Mouse (Mus musculus) MEL (cell line): ENCODE data around the gene D17H6S53E. TPM values are rescaled to one million over a fixed set of nuclear protein-coding genes. Genes with fewer than 3 reads are reported as not detected.

Experiments used
- DNase-seq: peaks from one replicate; pipeline ENCODE4 v3.0.0; 2011; ENCODE audit warnings: low read depth, low spot score
- H3K27ac ChIP-seq: 2 replicates; pipeline ENCODE4 v1.5.1; 2012; ENCODE audit warnings: low read depth, mild to moderate bottlenecking, control low read depth, low read length, moderate library complexity; ENCODE audit not compliant: control insufficient read depth
- H3K27me3 ChIP-seq, 2 experiments: fragments of 150-350 bp in 1 of 2; sonication (generic) in 1 of 2; 2 replicates each; pipeline ENCODE4 v1.6.1; 2012; ENCODE audit warnings: low read length in 2 of 2, mild to moderate bottlenecking in 2 of 2, improper control_type of control experiment in 1 of 2, moderate library complexity in 1 of 2; ENCODE audit not compliant: insufficient read depth in 2 of 2, control insufficient read depth in 1 of 2
- H3K36me3 ChIP-seq, 2 experiments: 2 replicates each; pipeline ENCODE4 v1.6.1; 2012 to 2014; ENCODE audit warnings: low read length in 2 of 2, improper control_type of control experiment in 1 of 2, inconsistent platforms in 1 of 2, mild to moderate bottlenecking in 1 of 2; ENCODE audit not compliant: insufficient read depth in 2 of 2, control insufficient read depth in 1 of 2
- H3K4me1 ChIP-seq, 2 experiments: fragments of 150-350 bp in 1 of 2; sonication (generic) in 1 of 2; 2 replicates each; pipeline ENCODE4 v1.6.1; 2012; ENCODE audit warnings: low read length in 2 of 2, improper control_type of control experiment in 1 of 2, mild to moderate bottlenecking in 1 of 2; ENCODE audit not compliant: insufficient read depth in 2 of 2, control insufficient read depth in 1 of 2
- H3K4me3 ChIP-seq, 2 experiments: fragments of 150-350 bp in 1 of 2; sonication (generic) in 1 of 2; 2 replicates each; pipeline ENCODE4 v1.5.1; 2012; ENCODE audit warnings: low read depth in 2 of 2, low read length in 2 of 2, mild to moderate bottlenecking in 2 of 2, moderate library complexity in 2 of 2, control low read depth in 1 of 2, improper control_type of control experiment in 1 of 2; ENCODE audit not compliant: control insufficient read depth in 1 of 2, insufficient read depth in 1 of 2
- H3K79me2 ChIP-seq: 2 replicates; pipeline ENCODE4 v1.6.1; 2012; ENCODE audit warnings: mild to moderate bottlenecking, low read length, moderate library complexity; ENCODE audit not compliant: control insufficient read depth, poor library complexity, insufficient read depth
- H3K9ac ChIP-seq: 2 replicates; pipeline ENCODE4 v1.6.1; 2012; ENCODE audit warnings: low read depth, mild to moderate bottlenecking, control low read depth, low read length, moderate library complexity; ENCODE audit not compliant: control insufficient read depth, poor library complexity, severe bottlenecking
- H3K9me3 ChIP-seq: fragments of 150-350 bp; sonication (generic); replicated peaks from 2 replicates; pipeline ENCODE4 v1.6.1; 2012; ENCODE audit warnings: mild to moderate bottlenecking, low read length, improper control_type of control experiment, moderate library complexity; ENCODE audit not compliant: insufficient read depth
- BHLHE40 ChIP-seq: IDR thresholded peaks from 2 replicates; pipeline ENCODE4 v1.6.1; 2012; ENCODE audit warnings: low read depth, mild to moderate bottlenecking, inconsistent platforms, low read length, improper control_type of control experiment, borderline replicate concordance
- CHD2 ChIP-seq: IDR thresholded peaks from 2 replicates; pipeline ENCODE4 v1.6.1; 2011; ENCODE audit warnings: low read length, improper control_type of control experiment
- CTCF ChIP-seq, 3 experiments: IDR thresholded peaks in 2 of 3; conservative IDR thresholded peaks in 1 of 3; 2 replicates each; pipeline ENCODE4 v1.5.1; 2011 to 2012; ENCODE audit warnings: low read length in 3 of 3, low read depth in 2 of 3, mild to moderate bottlenecking in 2 of 3, improper control_type of control experiment in 1 of 3, inconsistent platforms in 1 of 3, mixed read lengths in 1 of 3, moderate library complexity in 1 of 3; ENCODE audit not compliant: control insufficient read depth in 1 of 3, insufficient read depth in 1 of 3, poor library complexity in 1 of 3, severe bottlenecking in 1 of 3
- E2F4 ChIP-seq: IDR thresholded peaks from 2 replicates; pipeline ENCODE4 v1.6.1; 2011; ENCODE audit warnings: low read depth, low read length, improper control_type of control experiment, borderline replicate concordance
- ETS1 ChIP-seq: IDR thresholded peaks from 2 replicates; pipeline ENCODE4 v1.6.1; 2012; ENCODE audit warnings: low read depth, mild to moderate bottlenecking, inconsistent platforms, low read length, improper control_type of control experiment, moderate library complexity
- HCFC1 ChIP-seq: IDR thresholded peaks from 2 replicates; pipeline ENCODE4 v1.6.1; 2012; ENCODE audit warnings: low read depth, mild to moderate bottlenecking, inconsistent platforms, low read length, improper control_type of control experiment, moderate library complexity
- JUND ChIP-seq: IDR thresholded peaks from 2 replicates; pipeline ENCODE4 v1.6.1; 2011; ENCODE audit warnings: low read depth, mild to moderate bottlenecking, improper control_type of control experiment, low read length
- KAT2A ChIP-seq: conservative IDR thresholded peaks from 2 replicates; pipeline ENCODE4 v1.6.1; 2012; ENCODE audit warnings: low read depth, low read length, improper control_type of control experiment, inconsistent platforms
- MAX ChIP-seq: IDR thresholded peaks from 2 replicates; pipeline ENCODE4 v1.6.1; 2011; ENCODE audit warnings: low read length, improper control_type of control experiment
- MAZ ChIP-seq: IDR thresholded peaks from 2 replicates; pipeline ENCODE4 v1.6.1; 2012; ENCODE audit warnings: low read depth, mild to moderate bottlenecking, inconsistent platforms, low read length, improper control_type of control experiment
- MEF2A ChIP-seq: IDR thresholded peaks from 2 replicates; pipeline ENCODE4 v1.6.1; 2014; ENCODE audit warnings: low read depth, mild to moderate bottlenecking, inconsistent platforms, low read length, improper control_type of control experiment; ENCODE audit not compliant: poor library complexity, insufficient replicate concordance, severe bottlenecking; ENCODE audit errors: extremely low read depth
- MXI1 ChIP-seq: IDR thresholded peaks from 2 replicates; pipeline ENCODE4 v1.6.1; 2011; ENCODE audit warnings: mild to moderate bottlenecking, low read depth, low read length, improper control_type of control experiment
- MYB ChIP-seq: IDR thresholded peaks from 2 replicates; pipeline ENCODE4 v1.6.1; 2011; ENCODE audit warnings: mild to moderate bottlenecking, low read depth, low read length, improper control_type of control experiment
- MYC ChIP-seq: IDR thresholded peaks from 2 replicates; pipeline ENCODE4 v1.6.1; 2011; ENCODE audit warnings: low read depth, mild to moderate bottlenecking, low read length, improper control_type of control experiment, moderate library complexity
- NRF1 ChIP-seq: IDR thresholded peaks from 2 replicates; pipeline ENCODE4 v1.6.1; 2014; ENCODE audit warnings: low read depth, mild to moderate bottlenecking, inconsistent platforms, low read length, improper control_type of control experiment, moderate library complexity; ENCODE audit not compliant: poor library complexity, insufficient read depth, severe bottlenecking
- POLR2AphosphoS2 ChIP-seq: IDR thresholded peaks from 2 replicates; pipeline ENCODE4 v1.6.1; 2011; ENCODE audit warnings: low read length, improper control_type of control experiment
- RAD21 ChIP-seq: IDR thresholded peaks from 2 replicates; pipeline ENCODE4 v1.6.1; 2011; ENCODE audit warnings: mild to moderate bottlenecking, low read depth, low read length, improper control_type of control experiment
- RCOR1 ChIP-seq: IDR thresholded peaks from 2 replicates; pipeline ENCODE4 v1.6.1; 2012; ENCODE audit warnings: low read depth, mild to moderate bottlenecking, inconsistent platforms, low read length, improper control_type of control experiment
- SIN3A ChIP-seq: IDR thresholded peaks from 2 replicates; pipeline ENCODE4 v1.6.1; 2012; ENCODE audit warnings: low read length, improper control_type of control experiment, inconsistent platforms
- TAL1 ChIP-seq: IDR thresholded peaks from 2 replicates; pipeline ENCODE4 v1.6.1; 2012; ENCODE audit warnings: mild to moderate bottlenecking, inconsistent platforms, low read length, moderate library complexity, mixed read lengths
- TBP ChIP-seq: IDR thresholded peaks from 2 replicates; pipeline ENCODE4 v1.8.0; 2011; ENCODE audit warnings: low read depth, low read length, improper control_type of control experiment
- TCF12 ChIP-seq: IDR thresholded peaks from 2 replicates; pipeline ENCODE4 v1.6.1; 2014; ENCODE audit warnings: low read depth, mild to moderate bottlenecking, inconsistent platforms, low read length, improper control_type of control experiment, moderate library complexity
- UBTF ChIP-seq: IDR thresholded peaks from 2 replicates; pipeline ENCODE4 v1.6.1; 2012; ENCODE audit warnings: low read depth, mild to moderate bottlenecking, inconsistent platforms, low read length, improper control_type of control experiment, moderate library complexity, borderline replicate concordance; ENCODE audit not compliant: insufficient read depth
- USF1 ChIP-seq: IDR thresholded peaks from 2 replicates; pipeline ENCODE4 v1.6.1; 2014; ENCODE audit warnings: low read depth, mild to moderate bottlenecking, inconsistent platforms, low read length, improper control_type of control experiment, moderate library complexity
- USF2 ChIP-seq, 2 experiments: IDR thresholded peaks; 2 replicates each; pipeline ENCODE4 v1.6.1; 2011 to 2012; ENCODE audit warnings: improper control_type of control experiment in 2 of 2, low read length in 2 of 2, borderline replicate concordance in 1 of 2, inconsistent platforms in 1 of 2, low read depth in 1 of 2, mild to moderate bottlenecking in 1 of 2; ENCODE audit not compliant: insufficient read depth in 1 of 2
- ZC3H11A ChIP-seq: IDR thresholded peaks from 2 replicates; pipeline ENCODE4 v1.6.1; 2012; ENCODE audit warnings: low read depth, mild to moderate bottlenecking, inconsistent platforms, low read length, improper control_type of control experiment
- ZKSCAN1 ChIP-seq: IDR thresholded peaks from 2 replicates; pipeline ENCODE4 v1.6.1; 2012; ENCODE audit warnings: low read depth, mild to moderate bottlenecking, inconsistent platforms, low read length, improper control_type of control experiment, moderate library complexity
- polyA plus RNA-seq, 2 experiments: library from polyadenylated mRNA; stranded (reverse) in 1 of 2; unstranded in 1 of 2; fragments of >175 nt in 1 of 2; fragments of >200 nt in 1 of 2; gene quantifications; 2 replicates each; pipeline versions ENCODE4 v1.2.1 to v1.2.4; 2012; ENCODE audit warnings: low replicate concordance in 2 of 2, low read depth in 1 of 2; ENCODE audit not compliant: insufficient read length in 2 of 2, insufficient read depth in 1 of 2, missing spikeins in 1 of 2
- total RNA-seq: library from RNA; depleted of rRNA; stranded (reverse); fragments of 300-350 nt; gene quantifications from 2 replicates; pipeline ENCODE4 v1.2.3, GENCODE M21; 2012

Gene D17H6S53E
- total and polyA plus RNA-seq, 3 experiments = 11.6 to 13.6 TPM; not detected in 1

GRCm38 (mm10) chr17:35131500-35132173, 5.5 kb downstream of the D17H6S53E start, which contains the start of gene Apom:
Gene Apom, minus strand, starts transcription at chr17:35132050.
- H3K4me1 ChIP-seq = peaks cover 0 to 9% of the 10 kb centered on the region in 2 experiments; a peak in 2 of 4 replicates
- no peak within 1 kb of the TSS for H3K4me3 ChIP-seq
- peaks cover 0 to 7% of the 10 kb centered on the region in 2 experiments; a peak in 2 of 4 replicates for H3K36me3 ChIP-seq
- peaks cover 31% of the 10 kb centered on the region for H3K79me2 ChIP-seq
- no peak within 1 kb of the TSS for H3K27ac ChIP-seq
- no peaks in the 10 kb centered on the region for H3K9me3 ChIP-seq
- no peaks in the 10 kb centered on the region for H3K27me3 ChIP-seq
- no peak for DNase-seq
- TF ChIP-seq USF1 (no peak), TCF12 (no peak), ZC3H11A (no peak), NRF1 (no peak), USF2 (IDR thresholded peaks at IDR 0.05; ENCODE audit: borderline replicate concordance in 1 of 2, insufficient read depth in 1 of 2, low read depth in 1 of 2, low read length in 2 of 2) (no peak), RAD21 (no peak), MEF2A (no peak), MXI1 (no peak), TAL1 (no peak), BHLHE40 (no peak), TBP (no peak), HCFC1 (no peak), POLR2AphosphoS2 (no peak), MAX (no peak), SIN3A (no peak), CHD2 (no peak), KAT2A (no peak), MYB (no peak), CTCF (IDR thresholded peaks at IDR 0.05 in 2 of 3, conservative IDR thresholded peaks at IDR 0.05 in 1 of 3; ENCODE audit: control insufficient read depth in 1 of 3, insufficient read depth in 1 of 3, low read depth in 2 of 3, low read length in 3 of 3, poor library complexity in 1 of 3, severe bottlenecking in 1 of 3) (no peak), UBTF (no peak)
- H3K9ac ChIP-seq = no peak within 1 kb of the TSS

GRCm38 (mm10) chr17:35132174-35132560, 6.0 kb downstream of the D17H6S53E start:
- DNase-seq = no peak
- Histone ChIP-seq H3K4me3 (no peak overlapping the region), H3K4me1 (peaks cover 0 to 13% of the 10 kb centered on the region in 2 experiments; a peak in 2 of 4 replicates), H3K27ac (no peak overlapping the region), H3K36me3 (peaks cover 0 to 12% of the 10 kb centered on the region in 2 experiments; a peak in 2 of 4 replicates), H3K9me3 (no peaks in the 10 kb centered on the region), H3K79me2 (peaks cover 33% of the 10 kb centered on the region), H3K27me3 (no peaks in the 10 kb centered on the region), H3K9ac (no peak overlapping the region)
- TF ChIP-seq MYC (no peak), CHD2 (no peak), E2F4 (no peak), RCOR1 (no peak), MAZ (no peak), JUND (no peak), ETS1 (no peak), ZKSCAN1 (no peak), SIN3A (no peak)
